Mouse (Mus musculus) cortical plate, adult 2 months (tissue): ENCODE results near the gene Grb2.
"Not testable (repeated sequence)": the region's sequence is repeated elsewhere in the genome, so short reads cannot be mapped to it uniquely, and the experiment has no call there.

Experiments used
- CTCF ChIP-seq: fragments of 200-500 bp; IDR thresholded peaks from 2 replicates; pipeline ENCODE4 v1.5.1; 2011; ENCODE audit warnings: mild to moderate bottlenecking, control low read depth, low read length; ENCODE audit not compliant: insufficient read depth; ENCODE audit errors: extremely low read depth
- POLR2A ChIP-seq: fragments of 200-500 bp; IDR thresholded peaks from 2 replicates; pipeline ENCODE4 v1.6.1; 2011; ENCODE audit warnings: mild to moderate bottlenecking, low read length, control low read depth; ENCODE audit not compliant: insufficient read depth; ENCODE audit errors: extremely low read depth

- not testable (repeated sequence) for TF ChIP-seq CTCF, POLR2A
Measured at GRCm38 (mm10) chr11:115645498-115645897, 62.9 kb downstream of the Grb2 start.
